Mouse (Mus musculus): ENCODE results near the gene Msh3. TPM values are rescaled to one million over a fixed set of nuclear protein-coding genes. Genes with fewer than 3 reads are reported as not detected.
A peak's percentile ranks its signal among the peaks of the same experiment; 100 is the strongest.

Msh3 gene
- polyA plus RNA-seq, 1 experiment from 2014 or later = 38.8 TPM

GRCm38 (mm10) chr13:92365312-92365711 lies 10.5 kb upstream of the Msh3 start:
- H3K9ac ChIP-seq (ENCODE audit: low read length) = no peak overlapping the region
- H3K4me2 ChIP-seq (ENCODE audit: low read depth) = no peak overlapping the region
- H3K27me3 ChIP-seq (ENCODE audit: control insufficient read depth, insufficient read depth, low read length) = no peaks in the 10 kb centered on the region
- H3K4me1 ChIP-seq (ENCODE audit: control insufficient read depth, insufficient read depth, low read length) = no peaks in the 10 kb centered on the region
- no peak overlapping the region for H3K27ac ChIP-seq (ENCODE audit: low read depth, low read length)
- 81% methylated on average over 4 of the region's 4 CpGs for WGBS
- H3K36me3 ChIP-seq (ENCODE audit: control insufficient read depth, insufficient read depth, low read length) = peaks cover 9% of the 10 kb centered on the region
- no peaks in the 10 kb centered on the region for H3K9me3 ChIP-seq (ENCODE audit: control insufficient read depth, low read length)
- DNase-seq (ENCODE audit: low spot score) (no peak), ATAC-seq (ENCODE audit: insufficient read depth, low FRiP score, low TSS enrichment) (no peak)
- H3K4me3 ChIP-seq (ENCODE audit: low read depth, low read length) = no peak overlapping the region

- DNase-seq (ENCODE audit: low spot score) (no peak), ATAC-seq (ENCODE audit: insufficient read depth, low FRiP score, low TSS enrichment) (no peak)
- H3K27ac ChIP-seq (ENCODE audit: low read depth, low read length) = no peak overlapping the region
- H3K27me3 ChIP-seq (ENCODE audit: control insufficient read depth, insufficient read depth, low read length) = no peaks in the 10 kb centered on the region
- H3K4me3 ChIP-seq (ENCODE audit: low read depth, low read length) = no peak overlapping the region
- no peaks in the 10 kb centered on the region for H3K9me3 ChIP-seq (ENCODE audit: control insufficient read depth, low read length)
- H3K9ac ChIP-seq (ENCODE audit: low read length) = no peak overlapping the region
- no peak overlapping the region for H3K4me2 ChIP-seq (ENCODE audit: low read depth)
- no peaks in the 10 kb centered on the region for H3K4me1 ChIP-seq (ENCODE audit: control insufficient read depth, insufficient read depth, low read length)
- WGBS = 90% methylated on average over 2 of the region's 2 CpGs
- no peaks in the 10 kb centered on the region; the same call in 1 of the 2 replicates for H3K36me3 ChIP-seq (ENCODE audit: control insufficient read depth, insufficient read depth, low read length)
Measured at GRCm38 (mm10) chr13:92361609-92362008, 6.8 kb upstream of the Msh3 start.

GRCm38 (mm10) chr13:92357644-92358043 lies 2.8 kb upstream of the Msh3 start:
- DNase-seq (ENCODE audit: low spot score) (no peak), ATAC-seq (ENCODE audit: insufficient read depth, low FRiP score, low TSS enrichment) (no peak)
- 64% methylated on average over 2 of the region's 2 CpGs for WGBS
- no peak overlapping the region for H3K9ac ChIP-seq (ENCODE audit: low read length)
- no peaks in the 10 kb centered on the region; the same call in 1 of the 2 replicates for H3K36me3 ChIP-seq (ENCODE audit: control insufficient read depth, insufficient read depth, low read length)
- H3K27ac ChIP-seq (ENCODE audit: low read depth, low read length) = no peak overlapping the region
- no peak overlapping the region for H3K4me3 ChIP-seq (ENCODE audit: low read depth, low read length)
- H3K27me3 ChIP-seq (ENCODE audit: control insufficient read depth, insufficient read depth, low read length) = no peaks in the 10 kb centered on the region
- H3K9me3 ChIP-seq (ENCODE audit: control insufficient read depth, low read length) = no peaks in the 10 kb centered on the region
- H3K4me1 ChIP-seq (ENCODE audit: control insufficient read depth, insufficient read depth, low read length) = peaks cover 5% of the 10 kb centered on the region; the same call in 1 of the 2 replicates
- H3K4me2 ChIP-seq (ENCODE audit: low read depth) = no peak overlapping the region

- 75% methylated on average over 7 of the region's 7 CpGs for WGBS
- H3K4me1 ChIP-seq (ENCODE audit: control insufficient read depth, insufficient read depth, low read length) = peaks cover 5% of the 10 kb centered on the region; the same call in 1 of the 2 replicates
- DNase-seq (ENCODE audit: low spot score) = no peak
- H3K27ac ChIP-seq (ENCODE audit: low read depth, low read length) = no peak overlapping the region
- no peak overlapping the region for H3K9ac ChIP-seq (ENCODE audit: low read length)
- no peaks in the 10 kb centered on the region for H3K27me3 ChIP-seq (ENCODE audit: control insufficient read depth, insufficient read depth, low read length)
- H3K4me3 ChIP-seq (ENCODE audit: low read depth, low read length) = peak overlapping the region; percentile 61
- ATAC-seq (ENCODE audit: insufficient read depth, low FRiP score, low TSS enrichment) = no peak
- peak overlapping the region; percentile 87 for H3K4me2 ChIP-seq (ENCODE audit: low read depth)
- no peaks in the 10 kb centered on the region; the same call in 1 of the 2 replicates for H3K36me3 ChIP-seq (ENCODE audit: control insufficient read depth, insufficient read depth, low read length)
- H3K9me3 ChIP-seq (ENCODE audit: control insufficient read depth, low read length) = no peaks in the 10 kb centered on the region
Measured at GRCm38 (mm10) chr13:92356376-92356775, 1.6 kb upstream of the Msh3 start.

- Histone ChIP-seq H3K27ac (ENCODE audit: low read depth, low read length) (no peak overlapping the region), H3K4me2 (ENCODE audit: low read depth) (peak overlapping the region; percentile 87), H3K9ac (ENCODE audit: low read length) (peak overlapping the region; percentile 65), H3K27me3 (ENCODE audit: control insufficient read depth, insufficient read depth, low read length) (no peaks in the 10 kb centered on the region), H3K36me3 (ENCODE audit: control insufficient read depth, insufficient read depth, low read length) (no peaks in the 10 kb centered on the region; the same call in 1 of the 2 replicates), H3K9me3 (ENCODE audit: control insufficient read depth, low read length) (no peaks in the 10 kb centered on the region), H3K4me1 (ENCODE audit: control insufficient read depth, insufficient read depth, low read length) (peaks cover 5% of the 10 kb centered on the region; the same call in 1 of the 2 replicates), H3K4me3 (ENCODE audit: low read depth, low read length) (peak overlapping the region; percentile 61)
- ATAC-seq (ENCODE audit: insufficient read depth, low FRiP score, low TSS enrichment) (peak; percentile 58), DNase-seq (ENCODE audit: low spot score) (no peak)
- WGBS = 0% methylated on average over 24 of the region's 24 CpGs
Measured at GRCm38 (mm10) chr13:92355272-92355643, 455 bp upstream of the Msh3 start.

GRCm38 (mm10) chr13:92353956-92354355 lies 847 bp downstream of the Msh3 start:
- no peaks in the 10 kb centered on the region; the same call in 1 of the 2 replicates for H3K36me3 ChIP-seq (ENCODE audit: control insufficient read depth, insufficient read depth, low read length)

GRCm38 (mm10) chr13:92351100-92351499 lies 3.7 kb downstream of the Msh3 start:
- H3K9ac ChIP-seq (ENCODE audit: low read length) = no peak overlapping the region
- H3K27ac ChIP-seq (ENCODE audit: low read depth, low read length) = no peak overlapping the region
- H3K27me3 ChIP-seq (ENCODE audit: control insufficient read depth, insufficient read depth, low read length) = no peaks in the 10 kb centered on the region
- no peak overlapping the region for H3K4me3 ChIP-seq (ENCODE audit: low read depth, low read length)
- WGBS = 94% methylated on average over 6 of the region's 6 CpGs
- ATAC-seq (ENCODE audit: insufficient read depth, low FRiP score, low TSS enrichment) (no peak), DNase-seq (ENCODE audit: low spot score) (no peak)
- H3K9me3 ChIP-seq (ENCODE audit: control insufficient read depth, low read length) = no peaks in the 10 kb centered on the region
- no peak overlapping the region for H3K4me2 ChIP-seq (ENCODE audit: low read depth)
- no peaks in the 10 kb centered on the region; the same call in 1 of the 2 replicates for H3K36me3 ChIP-seq (ENCODE audit: control insufficient read depth, insufficient read depth, low read length)
- peaks cover 5% of the 10 kb centered on the region; the same call in 1 of the 2 replicates for H3K4me1 ChIP-seq (ENCODE audit: control insufficient read depth, insufficient read depth, low read length)

More at GRCm38 (mm10) chr13:92353956-92354355, 847 bp downstream of the Msh3 start:
- Histone ChIP-seq H3K4me1 (ENCODE audit: control insufficient read depth, insufficient read depth, low read length) (peaks cover 5% of the 10 kb centered on the region; the same call in 1 of the 2 replicates), H3K4me3 (ENCODE audit: low read depth, low read length) (peak overlapping the region; percentile 61), H3K27me3 (ENCODE audit: control insufficient read depth, insufficient read depth, low read length) (no peaks in the 10 kb centered on the region), H3K4me2 (ENCODE audit: low read depth) (peak overlapping the region; percentile 47), H3K9ac (ENCODE audit: low read length) (peak overlapping the region; percentile 2; the same call in 1 of the 2 replicates), H3K9me3 (ENCODE audit: control insufficient read depth, low read length) (no peaks in the 10 kb centered on the region), H3K27ac (ENCODE audit: low read depth, low read length) (no peak overlapping the region)
- ATAC-seq (ENCODE audit: insufficient read depth, low FRiP score, low TSS enrichment) = no peak
- DNase-seq (ENCODE audit: low spot score) = no peak
- WGBS = 27% methylated on average over 4 of the region's 4 CpGs

GRCm38 (mm10) chr13:92346338-92346737 lies 8.5 kb downstream of the Msh3 start:
- ATAC-seq (ENCODE audit: insufficient read depth, low FRiP score, low TSS enrichment) = no peak
- 74% methylated on average over 5 of the region's 5 CpGs for WGBS
- Histone ChIP-seq H3K9me3 (ENCODE audit: control insufficient read depth, low read length) (no peaks in the 10 kb centered on the region), H3K4me1 (ENCODE audit: control insufficient read depth, insufficient read depth, low read length) (no peaks in the 10 kb centered on the region), H3K27ac (ENCODE audit: low read depth, low read length) (no peak overlapping the region), H3K9ac (ENCODE audit: low read length) (no peak overlapping the region), H3K4me2 (ENCODE audit: low read depth) (no peak overlapping the region), H3K36me3 (ENCODE audit: control insufficient read depth, insufficient read depth, low read length) (no peaks in the 10 kb centered on the region; the same call in 1 of the 2 replicates), H3K27me3 (ENCODE audit: control insufficient read depth, insufficient read depth, low read length) (no peaks in the 10 kb centered on the region), H3K4me3 (ENCODE audit: low read depth, low read length) (no peak overlapping the region)
- no peak for DNase-seq (ENCODE audit: low spot score)

GRCm38 (mm10) chr13:92344033-92344432 lies 10.8 kb downstream of the Msh3 start:
- Histone ChIP-seq H3K9me3 (ENCODE audit: control insufficient read depth, low read length) (no peaks in the 10 kb centered on the region), H3K27me3 (ENCODE audit: control insufficient read depth, insufficient read depth, low read length) (no peaks in the 10 kb centered on the region), H3K9ac (ENCODE audit: low read length) (no peak overlapping the region), H3K4me1 (ENCODE audit: control insufficient read depth, insufficient read depth, low read length) (no peaks in the 10 kb centered on the region), H3K4me3 (ENCODE audit: low read depth, low read length) (no peak overlapping the region), H3K27ac (ENCODE audit: low read depth, low read length) (no peak overlapping the region), H3K36me3 (ENCODE audit: control insufficient read depth, insufficient read depth, low read length) (no peaks in the 10 kb centered on the region; the same call in 1 of the 2 replicates), H3K4me2 (ENCODE audit: low read depth) (no peak overlapping the region)
- DNase-seq (ENCODE audit: low spot score) (no peak), ATAC-seq (ENCODE audit: insufficient read depth, low FRiP score, low TSS enrichment) (no peak)
- 93% methylated on average over 8 of the region's 8 CpGs for WGBS

All from neural tube, embryonic 11.5 days (tissue).